Mouse (Mus musculus) C2C12 (cell line): Measurements from ENCODE around the gene Sh3tc1. TPM values are rescaled to one million over a fixed set of nuclear protein-coding genes. Genes with fewer than 3 reads are reported as not detected.

Source experiments
- H3K27me3 ChIP-seq: one replicate; pipeline ENCODE4 v1.6.1; 2011; ENCODE audit not compliant: control insufficient read depth, insufficient read depth, insufficient read length
- H3K36me3 ChIP-seq: one replicate; pipeline ENCODE4 v1.6.1; 2011; ENCODE audit not compliant: control insufficient read depth, insufficient read depth
- H3K4me3 ChIP-seq: one replicate; pipeline ENCODE4 v1.5.1; 2011; ENCODE audit warnings: mild to moderate bottlenecking, control low read depth; ENCODE audit not compliant: poor library complexity, insufficient read depth, severe bottlenecking
- H3K79me2 ChIP-seq: one replicate; pipeline ENCODE4 v1.6.1; 2011; ENCODE audit not compliant: control insufficient read depth, insufficient read depth
- H3K79me3 ChIP-seq: one replicate; pipeline ENCODE4 v1.6.1; 2011; ENCODE audit warnings: low read depth, control low read depth
- H3ac ChIP-seq: one replicate; pipeline ENCODE3; 2011; ENCODE audit warnings: low read depth; ENCODE audit not compliant: control insufficient read depth, insufficient read length
- CEBPB ChIP-seq: IDR thresholded peaks from one replicate; pipeline ENCODE4 v1.6.1; 2011; ENCODE audit warnings: low read depth, mild to moderate bottlenecking, control low read depth, moderate library complexity
- CTCF ChIP-seq: IDR thresholded peaks from one replicate; pipeline ENCODE4 v1.5.1; 2011; ENCODE audit not compliant: control insufficient read depth, insufficient read depth, insufficient read length
- FOSL1 ChIP-seq: IDR thresholded peaks from one replicate; pipeline ENCODE4 v1.8.0; 2011; ENCODE audit warnings: mild to moderate bottlenecking, low read length; ENCODE audit not compliant: poor library complexity, insufficient read depth, severe bottlenecking
- MAX ChIP-seq: IDR thresholded peaks from one replicate; pipeline ENCODE4 v1.6.1; 2011; ENCODE audit warnings: mild to moderate bottlenecking, control low read depth
- MYOD1 ChIP-seq: IDR thresholded peaks from one replicate; pipeline ENCODE4 v1.6.1; 2011; ENCODE audit warnings: low read depth; ENCODE audit not compliant: control insufficient read depth, insufficient read length
- MYOG ChIP-seq: IDR thresholded peaks from one replicate; pipeline ENCODE4 v1.6.1; 2011; ENCODE audit not compliant: control insufficient read depth, insufficient read length; ENCODE audit errors: extremely low read depth
- USF1 ChIP-seq: IDR thresholded peaks from one replicate; pipeline ENCODE4 v1.6.1; 2011; ENCODE audit warnings: low read depth, mild to moderate bottlenecking, control low read depth, moderate library complexity
- polyA plus RNA-seq: library from polyadenylated mRNA; unstranded; fragments of >200 nt; fragmentation: generic; extraction: Trizol; gene quantifications from one replicate; pipeline ENCODE4 v1.2.1, GENCODE M21; 2012; ENCODE audit warnings: missing spikeins

Sh3tc1 gene
- polyA plus RNA-seq, 1 experiment, result 0.20 TPM

- Histone ChIP-seq H3K4me3 (no peak overlapping the region), H3ac (no peak overlapping the region), H3K79me2 (no peaks in the 10 kb centered on the region), H3K36me3 (no peaks in the 10 kb centered on the region), H3K79me3 (no peaks in the 10 kb centered on the region), H3K27me3 (no peaks in the 10 kb centered on the region)
- TF ChIP-seq MYOD1 (no peak), CEBPB (no peak), USF1 (no peak), MYOG (no peak), MAX (no peak), FOSL1 (no peak), CTCF (no peak)
Measured at GRCm38 (mm10) chr5:35652319-35652718, 87.5 kb downstream of the Sh3tc1 start.

- no peaks in the 10 kb centered on the region for H3K79me3 ChIP-seq
- TF ChIP-seq USF1 (no peak), MYOD1 (no peak), CTCF (no peak), FOSL1 (no peak), MAX (no peak), CEBPB (no peak), MYOG (no peak)
- no peaks in the 10 kb centered on the region for H3K27me3 ChIP-seq
- no peak overlapping the region for H3K4me3 ChIP-seq
- H3ac ChIP-seq, result no peak overlapping the region
- H3K79me2 ChIP-seq, result no peaks in the 10 kb centered on the region
- no peaks in the 10 kb centered on the region for H3K36me3 ChIP-seq
Measured at GRCm38 (mm10) chr5:35648230-35648629, 91.6 kb downstream of the Sh3tc1 start.

- Histone ChIP-seq H3ac (no peak overlapping the region), H3K4me3 (no peak overlapping the region), H3K79me2 (no peaks in the 10 kb centered on the region), H3K79me3 (no peaks in the 10 kb centered on the region), H3K27me3 (no peaks in the 10 kb centered on the region), H3K36me3 (no peaks in the 10 kb centered on the region)
- TF ChIP-seq MYOD1 (no peak), MAX (no peak), MYOG (no peak), CEBPB (peak; percentile 28)
Measured at GRCm38 (mm10) chr5:35647562-35647961, 92.2 kb downstream of the Sh3tc1 start.

Other genes with a start within 250 kb of the Sh3tc1 start
- gene Cpz, start 214.3 kb downstream of the Sh3tc1 start, polyA plus RNA-seq, result 0.77 TPM
- 6.8 TPM for gene Trmt44, start 164.9 kb downstream of the Sh3tc1 start, polyA plus RNA-seq
- gene Acox3, start 156.9 kb downstream of the Sh3tc1 start, polyA plus RNA-seq, result 8.6 TPM
- gene Htra3, start 60.2 kb downstream of the Sh3tc1 start, polyA plus RNA-seq, result 12.0 TPM
- 0.08 TPM for gene Ablim2, start 17.9 kb upstream of the Sh3tc1 start, polyA plus RNA-seq
- gene Afap1, start 153.3 kb upstream of the Sh3tc1 start, polyA plus RNA-seq, result 9.5 TPM